Mouse (Mus musculus) embryonic stem cell, embryonic (primary cell): Measurements from ENCODE around the gene Ptprn2.

ENCODE experiments used
- CTCF ChIA-PET, 4 experiments: fragments of 300-600 bp in 2 of 4; fragments of 350-600 bp in 2 of 4; sonication (Branson Sonifier 250); formaldehyde crosslinking; loops; one replicate each; lab custom pipeline; 2022; ENCODE audit warnings: inconsistent platforms in 2 of 4; lab: Charles Lee
- POLR2A ChIA-PET, 4 experiments: fragments of 300-600 bp in 2 of 4; fragments of 350-600 bp in 2 of 4; sonication (Branson Sonifier 250); formaldehyde crosslinking; loops; one replicate each; lab custom pipeline; 2022; ENCODE audit warnings: antibody characterized with exemption in 4 of 4, inconsistent platforms in 1 of 4; lab: Charles Lee

Gene Ptprn2

DNA sequence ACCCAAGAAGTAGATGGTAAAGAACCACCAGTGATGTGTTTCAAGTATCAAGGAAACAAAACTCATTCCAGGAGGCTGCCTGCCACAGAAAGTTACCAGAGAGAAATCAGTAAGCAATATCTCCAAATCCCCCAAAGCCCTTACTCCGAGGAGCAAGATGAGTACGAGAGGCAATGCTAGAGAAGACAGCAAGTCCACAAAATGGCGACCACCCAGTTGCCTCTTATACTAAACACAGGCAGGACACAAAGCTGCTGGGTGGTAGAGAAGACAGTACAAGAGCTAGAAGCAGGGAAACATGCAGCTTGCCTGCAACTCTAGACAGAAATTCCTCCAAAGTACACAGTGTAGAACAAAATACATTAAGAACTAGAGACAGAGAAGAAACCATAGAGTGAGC lies 300.2 kb downstream of the Ptprn2 start:
- POLR2A ChIA-PET, result no interaction called here
- CTCF ChIA-PET, result no interaction called here

DNA sequence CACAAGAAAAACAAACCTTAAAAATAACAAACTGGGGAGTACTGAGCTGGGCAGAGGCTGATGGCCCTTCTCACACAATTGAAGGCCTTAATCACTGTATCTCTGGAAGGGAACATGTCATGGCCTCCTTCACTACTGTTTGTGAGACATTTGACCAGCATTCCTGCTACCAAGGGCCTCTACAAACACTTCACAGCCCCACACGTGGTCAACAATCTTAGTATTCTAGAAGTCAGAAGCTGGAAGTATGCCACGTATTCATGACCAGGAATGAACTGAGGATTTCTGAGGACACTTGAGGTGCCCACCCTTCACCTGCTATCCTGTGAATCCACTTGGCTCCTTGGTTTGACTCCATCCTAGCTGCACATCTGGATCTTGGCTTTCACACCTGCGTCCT lies 302.8 kb downstream of the Ptprn2 start:
- ChIA-PET POLR2A (interaction anchor here in 1 of 4 experiments (0.7 kb wide), 2 partner anchors 35 to 86 kb away, joined by 4 to 6 read pairs; no protein-coding TSS in a partner anchor), CTCF (interaction anchor here in 1 of 4 experiments (0.7 kb wide), 1 partner anchor 207 kb away, joined by 3 read pairs; no protein-coding TSS in a partner anchor)

DNA sequence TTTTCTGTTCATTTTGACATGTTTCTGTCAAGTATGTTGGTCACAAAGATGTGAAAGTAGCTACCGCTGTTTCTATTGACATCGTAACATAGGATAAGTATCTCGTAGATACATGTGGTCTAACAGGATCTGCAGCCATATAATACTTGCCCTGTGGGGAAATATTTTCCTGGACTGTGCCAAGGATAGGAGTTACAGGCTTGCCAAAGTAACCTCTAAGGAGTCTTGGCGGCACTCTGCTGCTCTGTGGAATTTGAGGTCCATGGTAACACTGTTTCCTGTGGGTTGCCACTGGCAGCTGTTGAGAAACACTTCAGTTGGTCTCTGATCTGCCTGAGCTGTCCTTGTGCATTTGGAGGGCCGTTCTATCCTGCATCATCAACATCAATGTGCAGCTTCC lies 317.8 kb downstream of the Ptprn2 start:
- ChIA-PET CTCF (no interaction called here), POLR2A (no interaction called here)

DNA sequence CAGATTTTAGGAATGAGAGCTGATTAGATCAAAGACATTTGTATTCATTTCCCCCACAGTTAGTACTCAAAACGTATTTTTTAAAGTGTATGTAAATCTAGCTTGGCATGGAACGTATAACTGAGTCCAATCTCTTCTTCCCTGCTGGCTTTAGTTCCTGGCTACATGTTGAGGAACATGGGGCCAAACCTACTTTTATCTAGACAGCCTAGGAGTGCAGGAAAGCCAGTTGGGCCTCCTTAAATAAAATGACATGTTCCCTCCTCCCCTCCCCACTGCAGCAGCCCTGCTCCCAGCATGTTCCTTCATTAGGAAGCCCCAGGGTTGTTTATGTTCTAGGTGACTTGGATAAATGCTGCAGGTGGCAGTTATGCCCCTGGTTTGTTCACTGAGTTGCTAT lies 319.2 kb downstream of the Ptprn2 start:
- POLR2A ChIA-PET, result no interaction called here
- CTCF ChIA-PET, result no interaction called here

DNA sequence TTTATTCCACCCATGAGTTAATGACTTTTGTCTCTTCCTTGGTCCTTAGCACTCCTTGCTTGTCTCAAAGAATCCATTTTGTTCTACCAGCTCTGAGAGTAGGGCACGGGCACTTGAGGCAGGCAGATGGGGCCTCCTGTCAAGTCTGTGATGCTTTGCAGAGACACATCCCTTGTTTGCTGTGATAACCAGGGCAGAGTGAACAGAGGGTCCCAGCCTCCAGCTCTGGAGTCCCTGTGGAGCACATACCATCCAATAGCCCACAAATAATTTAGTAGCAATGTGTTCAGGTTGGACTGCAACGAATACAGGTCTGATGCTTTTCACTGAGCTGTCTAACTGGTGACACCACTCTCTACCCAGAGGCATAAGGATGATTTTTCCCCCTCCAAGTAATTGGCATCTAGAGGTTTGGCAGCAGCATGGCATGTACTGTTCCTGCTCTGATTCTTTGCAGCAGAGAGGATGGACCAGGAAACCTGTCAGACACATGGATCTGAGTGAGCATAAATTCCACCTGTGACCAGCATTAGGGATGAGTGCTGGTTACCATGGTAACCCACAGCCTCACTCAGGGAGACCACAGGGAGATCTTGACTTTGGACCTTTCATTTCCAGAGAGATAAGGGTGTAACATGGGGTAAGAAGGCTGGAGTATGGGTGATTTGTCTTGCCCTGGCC lies 319.7 kb downstream of the Ptprn2 start:
- CTCF ChIA-PET, result no interaction called here
- POLR2A ChIA-PET, result no interaction called here

DNA sequence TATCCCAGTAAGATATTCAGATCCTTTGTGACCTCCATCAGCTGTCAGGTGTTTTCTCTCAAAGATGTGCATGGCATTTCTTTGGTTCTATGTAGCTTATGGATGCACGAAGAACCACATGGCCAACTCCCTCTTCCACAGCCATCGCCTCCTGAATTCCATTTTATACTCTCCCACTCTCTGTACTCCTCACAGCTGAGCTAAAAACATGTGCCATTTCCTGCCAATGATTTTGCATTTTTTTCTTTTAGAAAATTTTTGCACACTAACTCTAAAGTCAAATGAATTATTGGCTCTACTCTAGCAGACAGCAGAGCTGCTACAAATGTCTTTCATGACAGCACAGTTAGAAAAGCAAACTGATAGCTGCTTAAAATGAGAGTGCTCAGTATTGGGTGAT lies 320.6 kb downstream of the Ptprn2 start:
- ChIA-PET POLR2A (no interaction called here), CTCF (no interaction called here)

DNA sequence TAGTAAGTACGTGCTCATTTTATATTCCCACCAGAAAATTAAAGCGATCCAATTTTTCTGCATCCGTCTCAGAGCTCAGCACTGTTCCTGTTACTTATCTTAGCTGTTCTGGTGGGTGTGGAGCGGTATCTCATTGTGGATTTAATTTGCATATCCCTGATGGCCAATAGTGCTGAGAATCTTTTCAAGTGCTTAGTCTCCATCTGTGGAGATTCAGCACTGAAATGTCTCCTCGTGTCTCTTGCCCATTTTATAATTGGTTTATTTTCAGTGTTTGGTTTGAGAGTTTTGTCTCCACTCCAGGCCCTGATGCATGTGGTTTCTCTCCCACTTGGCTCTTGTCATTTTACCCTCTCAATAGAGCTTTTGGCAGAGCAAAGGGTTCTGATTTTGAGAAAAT lies 327.5 kb downstream of the Ptprn2 start:
- POLR2A ChIA-PET, result no interaction called here
- CTCF ChIA-PET, result no interaction called here

DNA sequence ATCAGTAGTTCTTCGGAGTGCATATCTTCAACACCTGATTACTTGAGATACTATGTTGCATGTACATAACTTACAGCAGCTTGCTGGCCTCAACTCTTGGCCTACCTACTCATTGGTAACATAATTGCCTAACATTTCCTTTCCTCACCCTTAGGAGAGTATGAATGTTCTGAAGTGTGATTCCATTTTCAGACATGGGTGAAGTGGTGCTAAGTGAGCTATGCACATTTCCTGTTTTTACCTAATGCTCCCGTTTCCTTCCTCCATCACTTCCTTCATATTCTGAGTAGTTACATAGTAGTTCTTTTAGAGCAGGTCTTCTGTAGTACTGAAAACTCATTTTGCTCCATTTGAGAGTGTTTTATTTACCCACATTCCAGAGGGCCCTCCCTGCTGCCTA lies 334.3 kb downstream of the Ptprn2 start:
- ChIA-PET POLR2A (no interaction called here), CTCF (interaction anchor here in 2 of 4 experiments (0.6 to 0.8 kb wide), 2 partner anchors 201 to 427 kb away, joined by 3 to 4 read pairs; no protein-coding TSS in a partner anchor)

DNA sequence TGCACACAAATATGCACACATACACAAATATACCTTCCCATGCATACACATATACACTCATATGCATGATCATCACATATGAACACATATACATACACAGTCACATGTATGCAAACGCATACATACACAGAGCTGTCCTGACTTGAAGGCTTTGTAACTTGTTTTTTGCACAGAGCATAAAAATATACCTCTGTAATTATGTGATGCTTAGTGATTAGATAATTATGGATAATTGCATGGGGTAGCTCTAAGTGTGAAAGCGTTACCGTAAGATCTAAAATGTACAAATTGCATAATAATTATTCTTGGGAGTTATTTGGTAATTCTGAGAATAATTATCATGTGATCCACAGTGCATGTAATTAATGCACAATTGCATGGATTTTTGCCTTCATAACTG lies 337.8 kb downstream of the Ptprn2 start:
- POLR2A ChIA-PET, result interaction anchor here in 1 of 4 experiments (0.5 kb wide), 1 partner anchor 35 kb away, joined by 4 read pairs; no protein-coding TSS in a partner anchor
- CTCF ChIA-PET, result no interaction called here

DNA sequence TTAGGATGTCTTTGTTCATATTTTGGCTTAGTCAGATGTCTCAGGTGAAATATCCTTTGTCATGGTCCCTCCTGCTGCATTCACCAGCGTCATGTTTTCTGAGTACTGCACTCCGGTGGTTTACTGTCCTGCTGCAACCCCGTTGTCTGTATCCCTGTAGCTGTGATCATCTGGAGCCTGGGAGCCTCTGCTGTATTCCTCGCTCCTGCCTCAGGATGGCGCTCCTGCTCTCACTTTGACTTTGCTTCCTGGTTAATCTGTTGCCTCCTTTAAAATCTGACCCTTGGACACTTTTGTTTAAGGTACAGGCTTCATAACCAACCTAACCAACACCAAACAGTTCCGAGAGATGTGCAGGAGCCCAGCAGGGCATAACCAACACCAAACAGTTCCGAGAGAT lies 342.2 kb downstream of the Ptprn2 start:
- POLR2A ChIA-PET, result no interaction called here
- CTCF ChIA-PET, result interaction anchor here in 1 of 4 experiments (0.6 kb wide), 1 partner anchor 932 kb away, joined by 6 read pairs; no protein-coding TSS in a partner anchor

DNA sequence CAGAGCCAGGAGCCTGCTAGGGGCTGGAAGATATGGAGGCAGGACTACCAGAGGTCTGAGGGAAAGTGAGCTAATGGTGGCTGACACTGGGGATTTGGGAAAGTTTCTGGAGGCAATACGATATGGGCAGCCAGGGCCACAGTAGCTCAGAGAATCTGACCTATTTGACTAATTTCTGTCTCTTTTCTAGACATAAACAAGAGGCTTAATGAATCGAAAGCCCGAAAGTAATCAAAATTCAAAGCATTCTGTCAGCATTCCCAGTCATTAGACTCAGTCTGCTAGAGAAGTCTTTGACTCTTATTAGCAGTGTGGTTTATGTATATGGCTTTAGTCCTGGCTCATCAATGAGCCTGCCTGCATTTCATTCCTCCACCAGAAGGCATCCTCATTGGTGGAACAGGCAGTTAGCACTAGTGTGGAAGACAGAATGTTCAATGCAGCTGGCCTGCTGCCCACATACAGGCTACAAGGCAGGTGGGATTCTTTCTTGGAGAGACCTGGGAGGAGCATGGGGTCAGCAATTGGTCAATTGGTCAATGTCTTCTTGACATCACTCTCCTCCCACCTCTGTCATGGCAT lies 353.2 kb downstream of the Ptprn2 start:
- CTCF ChIA-PET, result interaction anchor here in 1 of 4 experiments (0.8 kb wide), 1 partner anchor 465 kb away, joined by 3 read pairs; no protein-coding TSS in a partner anchor
- POLR2A ChIA-PET, result no interaction called here

DNA sequence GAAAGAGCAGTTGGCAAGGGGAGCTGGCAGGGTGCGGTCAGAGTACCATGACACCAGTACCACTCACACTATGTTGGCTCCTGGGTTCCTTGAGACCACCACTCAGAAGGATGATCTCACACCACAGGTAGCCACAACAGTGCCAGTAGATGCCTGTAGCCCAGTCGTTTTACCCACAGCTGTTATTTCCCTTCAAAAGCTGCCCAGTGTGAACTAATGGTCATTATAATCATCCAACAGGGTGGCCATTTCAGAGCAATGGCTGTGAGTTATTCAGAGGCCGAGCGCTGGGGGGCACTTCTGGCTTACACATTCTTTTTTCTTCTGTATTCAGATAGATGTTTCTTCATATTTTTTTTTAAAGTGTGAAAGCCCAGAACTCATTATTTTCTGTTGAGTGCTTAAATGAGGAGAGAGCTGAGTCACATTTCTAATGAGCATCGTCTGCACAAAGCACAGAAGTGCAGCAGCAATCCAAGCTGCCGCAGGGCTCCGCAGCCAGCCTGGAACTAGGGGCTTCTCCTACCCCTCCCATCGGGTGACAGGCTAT lies 357.3 kb downstream of the Ptprn2 start:
- POLR2A ChIA-PET, result no interaction called here
- CTCF ChIA-PET, result no interaction called here

DNA sequence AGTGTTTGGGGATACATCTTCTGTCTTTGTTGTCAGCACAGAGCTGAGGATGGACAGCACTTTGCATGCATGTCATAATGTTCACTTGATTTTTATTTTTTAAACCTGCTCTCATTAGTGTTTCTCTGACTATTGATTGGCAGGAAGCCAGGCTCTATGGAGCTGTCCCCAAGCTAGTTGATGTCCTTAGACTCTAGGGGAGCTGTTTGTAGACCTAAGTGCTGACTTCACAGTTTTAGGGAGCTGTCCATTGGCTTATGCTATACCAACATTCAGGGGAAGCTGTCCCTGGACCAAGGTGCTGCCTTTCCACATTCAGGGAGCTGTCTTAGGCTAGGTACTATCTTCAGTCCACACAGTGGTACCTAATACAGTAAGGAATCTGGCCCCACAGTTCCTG lies 360.7 kb downstream of the Ptprn2 start:
- ChIA-PET CTCF (no interaction called here), POLR2A (no interaction called here)

DNA sequence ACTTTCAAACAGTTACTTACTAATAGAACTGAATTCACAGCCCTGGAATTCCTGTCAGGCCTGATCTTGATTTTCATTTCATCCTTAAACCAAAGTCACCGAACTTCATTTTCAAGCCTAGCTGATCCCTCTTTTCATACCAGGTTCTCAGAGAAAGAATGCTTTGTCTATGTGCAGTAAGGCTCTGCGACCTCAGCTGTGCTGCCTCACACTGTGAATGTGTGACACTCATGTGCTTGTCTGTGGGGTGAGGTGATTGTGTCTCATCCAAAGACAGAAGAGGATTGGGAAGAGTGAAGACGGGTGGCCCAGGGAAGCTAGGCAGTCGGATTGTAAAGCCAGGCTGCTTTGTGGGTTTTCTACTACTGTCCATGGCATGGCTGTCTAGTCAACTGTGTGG lies 361.5 kb downstream of the Ptprn2 start:
- ChIA-PET POLR2A (no interaction called here), CTCF (no interaction called here)

DNA sequence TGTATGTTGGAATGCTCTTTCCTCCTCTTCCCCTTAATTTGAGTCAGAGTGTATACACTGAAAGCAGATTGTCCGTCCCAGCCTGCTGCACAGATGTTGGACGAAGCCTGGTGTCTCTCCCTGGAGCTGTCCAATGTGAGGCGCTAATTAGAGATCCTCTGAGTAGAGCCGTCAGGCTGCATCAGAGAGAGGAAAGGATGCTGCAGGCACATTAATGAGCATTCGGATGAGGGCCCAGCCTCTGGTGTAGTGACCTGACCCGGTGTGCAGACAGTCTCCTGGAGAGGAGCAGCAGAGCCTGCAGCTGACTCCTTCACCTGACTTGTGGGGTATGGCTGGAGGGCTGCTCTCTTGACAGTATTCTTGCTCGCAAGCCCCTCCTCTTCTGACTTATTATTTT lies 370.8 kb downstream of the Ptprn2 start:
- ChIA-PET CTCF (no interaction called here), POLR2A (no interaction called here)

DNA sequence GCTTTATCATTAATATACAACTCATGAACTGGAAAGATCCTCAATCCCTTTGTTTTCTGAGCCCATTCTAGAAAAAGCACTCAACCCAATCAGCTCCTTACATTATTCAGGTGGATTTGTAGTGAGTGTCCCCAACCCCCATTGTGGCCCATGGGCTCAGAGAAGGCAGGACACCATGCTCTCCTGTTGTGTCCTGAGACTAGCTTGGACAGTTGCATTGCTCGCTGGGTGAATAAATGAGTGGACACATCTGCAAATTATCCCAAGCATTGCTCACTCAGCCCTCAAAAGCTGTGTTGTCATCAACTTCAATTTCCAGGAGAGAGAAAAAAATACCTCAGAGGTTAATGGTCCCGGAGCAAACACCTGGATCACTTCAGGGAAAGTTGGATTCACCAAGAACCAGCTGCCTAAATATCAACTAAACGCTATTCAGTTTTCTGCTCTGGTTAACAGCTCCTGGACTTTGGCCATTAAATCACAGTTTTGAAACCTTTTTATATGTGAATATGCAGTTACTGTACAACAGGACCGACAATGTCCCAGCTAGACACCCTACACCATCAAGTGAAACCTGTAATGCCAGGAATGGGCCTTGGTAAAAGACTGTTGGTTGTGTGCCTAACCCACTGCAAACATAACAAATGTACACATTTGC lies 376.0 kb downstream of the Ptprn2 start:
- POLR2A ChIA-PET, result no interaction called here
- CTCF ChIA-PET, result no interaction called here

DNA sequence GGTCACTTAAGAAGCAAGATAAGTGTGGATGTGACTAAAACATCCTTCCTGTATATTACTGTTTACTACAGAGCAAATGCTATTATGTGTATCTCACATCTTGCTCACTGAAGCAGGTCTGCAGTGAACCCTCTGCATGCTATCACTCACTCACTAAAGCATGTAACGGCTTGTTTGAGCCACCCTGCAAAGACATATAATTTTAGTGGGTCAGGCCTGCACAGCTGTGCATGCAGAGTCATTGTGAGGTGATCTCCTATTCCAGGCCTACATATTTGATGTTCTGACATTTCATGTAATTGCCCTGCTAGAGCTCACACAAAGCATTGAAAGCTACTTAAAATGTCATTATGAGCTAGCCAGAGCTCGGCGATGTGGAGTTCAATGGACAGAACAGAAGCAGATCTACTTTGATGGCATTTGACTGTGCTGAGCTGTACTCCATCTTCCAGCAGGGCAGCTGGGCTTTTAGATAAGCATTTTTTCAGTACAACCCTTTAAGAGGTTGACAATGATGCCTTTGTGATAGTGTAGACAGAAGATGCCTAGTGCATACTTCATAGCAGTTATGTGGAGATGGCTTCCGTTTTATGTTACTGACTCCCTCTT lies 377.9 kb downstream of the Ptprn2 start:
- CTCF ChIA-PET, result no interaction called here
- POLR2A ChIA-PET, result no interaction called here

DNA sequence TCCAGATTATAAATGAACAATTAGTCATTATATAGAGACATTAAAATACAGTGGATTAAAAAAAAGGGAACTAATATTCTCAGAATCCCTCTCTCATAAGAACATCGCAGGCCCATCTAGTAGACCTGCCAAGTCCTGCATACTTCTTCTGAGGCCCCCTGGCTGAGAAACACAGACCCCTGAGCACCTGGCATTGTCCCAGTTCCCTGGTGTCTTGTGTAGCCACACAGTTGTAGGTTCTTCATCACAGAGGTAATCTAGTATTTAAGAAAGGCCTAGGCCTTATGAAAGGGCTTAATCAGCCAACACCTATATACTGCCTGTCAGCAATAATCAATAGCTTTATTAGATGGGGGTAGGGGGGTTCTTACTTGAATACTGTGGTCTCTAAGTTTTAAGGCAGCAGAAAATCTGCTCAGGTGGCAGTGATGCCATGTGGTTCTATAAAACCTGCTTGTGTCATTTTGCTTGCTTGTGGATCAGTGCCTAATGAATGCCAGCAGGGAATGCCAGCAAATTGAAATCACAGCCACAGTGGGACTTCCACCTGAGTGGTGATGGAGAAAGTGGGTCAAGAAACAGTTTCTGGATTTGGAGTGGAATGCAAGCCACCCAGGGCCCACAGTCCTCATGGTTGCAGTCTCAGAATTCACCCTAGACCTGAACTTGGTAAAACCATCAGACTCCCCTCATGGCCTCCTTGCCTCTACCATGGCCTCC lies 388.5 kb downstream of the Ptprn2 start:
- ChIA-PET CTCF (no interaction called here), POLR2A (interaction anchor here in 1 of 4 experiments (0.6 kb wide), 1 partner anchor 85 kb away, joined by 6 read pairs; no protein-coding TSS in a partner anchor)
